Mouse (Mus musculus): ENCODE results near the gene Mpp6.

DNA sequence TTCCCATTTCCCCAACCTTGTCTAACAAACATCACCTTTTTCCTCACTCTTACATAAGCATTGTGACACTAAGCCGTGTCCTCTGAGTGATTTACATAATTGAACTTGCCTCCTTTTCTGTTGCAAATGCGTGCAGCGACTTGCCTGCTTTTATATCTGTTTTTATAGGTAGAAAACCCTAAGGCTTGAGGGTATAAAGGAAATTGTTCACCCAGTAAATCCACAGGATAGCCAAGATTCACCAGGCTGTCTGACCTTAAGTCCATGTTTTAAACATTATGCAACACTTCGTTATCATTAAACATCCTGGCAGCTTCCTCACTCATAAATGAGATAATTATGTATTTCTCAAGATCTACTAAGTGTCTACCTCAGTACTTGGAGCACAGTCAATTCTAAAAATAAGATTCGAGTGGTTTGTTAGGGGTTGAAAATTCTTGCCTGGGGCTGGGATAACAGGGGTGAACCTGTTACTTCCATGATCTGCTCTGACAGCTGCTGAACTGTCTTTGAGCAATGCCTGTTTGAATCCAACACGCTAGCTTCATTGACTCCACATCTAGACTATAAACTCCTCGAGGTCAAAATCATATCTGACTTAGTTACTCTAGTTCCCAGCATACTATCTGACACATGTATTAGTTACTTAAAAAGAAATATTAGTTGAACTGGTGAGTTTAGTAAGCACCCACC lies 18.4 kb upstream of the Mpp6 start:
- no peak for TF ChIP-seq CTCF (IDR thresholded peaks at IDR 0.05; ENCODE audit: low read depth)
- TF ChIP-seq EP300 (IDR thresholded peaks at IDR 0.05; ENCODE audit: low read depth), result no peak

All from liver, postnatal 0 days (tissue).